Mouse (Mus musculus) ES-E14 (cell line): ENCODE measurements at regions not wholly inside any gene's neighbourhood (a gene's known extent, or its start where the extent isn't known, plus 50 kb on each side); places are given as distances from the start of the nearest gene placed in this dataset.

Experiments used
- DNase-seq: peaks from one replicate; pipeline ENCODE4 v3.0.0-alpha.2; 2013; ENCODE audit warnings: low read depth, low spot score
- H3K27ac ChIP-seq: 2 replicates; pipeline ENCODE4 v1.5.1; 2012; ENCODE audit warnings: low read depth, mild to moderate bottlenecking, low read length, moderate library complexity, mixed read lengths; ENCODE audit not compliant: poor library complexity, insufficient read depth, severe bottlenecking
- H3K36me3 ChIP-seq: 2 replicates; pipeline ENCODE4 v1.6.1; 2012; ENCODE audit warnings: mild to moderate bottlenecking, low read length, moderate library complexity, mixed read lengths; ENCODE audit not compliant: control insufficient read depth, poor library complexity, insufficient read depth, severe bottlenecking
- H3K4me1 ChIP-seq, 2 experiments: fragments of 150-350 bp in 1 of 2; sonication (generic) in 1 of 2; 2 replicates each; pipeline ENCODE4 v1.6.1; 2012; ENCODE audit warnings: low read length in 2 of 2, mild to moderate bottlenecking in 1 of 2, mixed read lengths in 1 of 2; ENCODE audit not compliant: control insufficient read depth in 2 of 2, insufficient read depth in 2 of 2, poor library complexity in 1 of 2
- H3K4me3 ChIP-seq, 2 experiments: fragments of 150-350 bp in 1 of 2; sonication (generic) in 1 of 2; 2 replicates each; pipeline ENCODE4 v1.5.1; 2012; ENCODE audit warnings: low read length in 2 of 2, low read depth in 1 of 2, mild to moderate bottlenecking in 1 of 2, mixed read lengths in 1 of 2; ENCODE audit not compliant: insufficient read depth in 1 of 2, poor library complexity in 1 of 2, severe bottlenecking in 1 of 2
- H3K9ac ChIP-seq: 2 replicates; pipeline ENCODE4 v1.6.1; 2012; ENCODE audit warnings: low read depth, mild to moderate bottlenecking, low read length, mixed read lengths; ENCODE audit not compliant: poor library complexity, insufficient read depth, severe bottlenecking
- H3K9me3 ChIP-seq: fragments of 150-350 bp; sonication (generic); 2 replicates; pipeline ENCODE4 v1.6.1; 2012; ENCODE audit warnings: low read depth, mild to moderate bottlenecking, low read length; ENCODE audit not compliant: control insufficient read depth, insufficient read depth
- CHD2 ChIP-seq: IDR thresholded peaks from 2 replicates; pipeline ENCODE4 v1.6.1; 2014; ENCODE audit warnings: mild to moderate bottlenecking, low read depth, low read length, inconsistent platforms
- HCFC1 ChIP-seq: IDR thresholded peaks from 2 replicates; pipeline ENCODE4 v1.6.1; 2012; ENCODE audit warnings: low read length, inconsistent platforms, borderline replicate concordance; ENCODE audit not compliant: insufficient read depth
- MAFK ChIP-seq: IDR thresholded peaks from 2 replicates; pipeline ENCODE4 v1.6.1; 2014; ENCODE audit warnings: mild to moderate bottlenecking, low read depth, low read length, inconsistent platforms; ENCODE audit not compliant: insufficient read depth
- ZC3H11A ChIP-seq: IDR thresholded peaks from 2 replicates; pipeline ENCODE4 v1.6.1; 2012; ENCODE audit warnings: low read depth, mild to moderate bottlenecking, inconsistent platforms, low read length, borderline replicate concordance
- ZNF384 ChIP-seq: IDR thresholded peaks from 2 replicates; pipeline ENCODE4 v1.6.1; 2012; ENCODE audit warnings: low read depth, low read length, inconsistent platforms
- in situ Hi-C, 2 experiments: fragments of 600-800 bp; cut with MboI; formaldehyde crosslinking; loops; one replicate each; pipeline ENCODE4 v1.15.1; 2025; ENCODE audit warnings: low sequenced_read_pairs in 2 of 2, inconsistent platforms in 1 of 2; ENCODE audit not compliant: unreplicated experiment in 2 of 2

DNA sequence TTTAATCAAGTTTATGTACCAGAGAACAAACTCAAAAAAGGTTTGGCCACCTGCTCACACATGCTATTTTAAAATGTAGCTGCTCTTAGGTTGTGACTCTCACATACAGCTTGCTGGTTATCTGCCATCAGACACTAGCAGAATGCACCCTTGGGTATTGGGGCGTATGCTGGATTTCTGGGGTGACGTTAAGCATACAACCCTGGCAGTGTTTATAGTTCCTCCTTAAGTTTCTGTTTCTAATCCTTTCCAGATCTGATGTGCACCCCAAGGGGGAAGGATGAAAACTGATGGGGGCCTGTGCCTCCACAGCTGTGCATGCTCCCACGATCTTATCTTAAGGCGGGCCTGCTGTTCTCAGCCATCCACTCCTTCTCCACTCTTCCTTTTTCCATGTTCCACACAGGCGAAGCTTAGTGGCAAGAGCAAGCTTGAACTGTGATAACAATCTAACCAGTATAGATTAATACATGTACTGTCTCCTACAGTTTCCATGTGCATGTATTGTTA lies 164.8 kb upstream of the 4930583I09Rik start:
- no peak overlapping the region for H3K27ac ChIP-seq
- no peak for TF ChIP-seq HCFC1
- TF ChIP-seq CHD2 = no peak
- no peak for TF ChIP-seq ZC3H11A
- no peak for TF ChIP-seq MAFK
- no peak for TF ChIP-seq ZNF384
- no peak overlapping the region for H3K4me3 ChIP-seq
- no peaks in the 10 kb centered on the region for H3K4me1 ChIP-seq
- in situ Hi-C loops = no loop called here
- DNase-seq = no peak
- no peaks in the 10 kb centered on the region for H3K9me3 ChIP-seq
- H3K36me3 ChIP-seq = no peaks in the 10 kb centered on the region
- no peak overlapping the region for H3K9ac ChIP-seq

DNA sequence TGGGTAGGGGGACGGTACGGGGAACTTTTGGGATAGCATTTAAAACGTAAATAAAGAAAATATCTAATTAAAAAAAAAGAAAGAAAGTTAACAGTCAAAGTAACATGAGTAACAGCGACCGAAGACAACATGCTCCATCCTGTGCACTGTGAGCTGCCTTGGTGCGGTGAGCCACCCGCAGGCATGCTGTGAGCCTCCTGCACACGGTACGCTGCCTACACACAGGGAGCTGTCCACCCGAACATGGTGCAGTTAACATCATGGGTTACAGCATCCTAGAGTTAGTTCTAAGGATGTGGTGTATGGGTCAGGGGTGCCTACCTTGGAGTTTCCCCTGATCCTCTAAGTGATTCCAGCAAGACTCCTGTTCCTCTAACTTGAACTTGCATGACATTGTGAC lies 158.6 kb upstream of the 4930583I09Rik start:
- TF ChIP-seq CHD2 (no peak), ZNF384 (no peak), MAFK (no peak), ZC3H11A (no peak)
- DNase-seq = no peak
- H3K4me3 ChIP-seq = no peak overlapping the region
- H3K36me3 ChIP-seq = no peaks in the 10 kb centered on the region
- H3K27ac ChIP-seq = no peak overlapping the region
- no peak overlapping the region for H3K9ac ChIP-seq
- no peaks in the 10 kb centered on the region for H3K9me3 ChIP-seq
- in situ Hi-C loops = no loop called here
- H3K4me1 ChIP-seq = no peaks in the 10 kb centered on the region

DNA sequence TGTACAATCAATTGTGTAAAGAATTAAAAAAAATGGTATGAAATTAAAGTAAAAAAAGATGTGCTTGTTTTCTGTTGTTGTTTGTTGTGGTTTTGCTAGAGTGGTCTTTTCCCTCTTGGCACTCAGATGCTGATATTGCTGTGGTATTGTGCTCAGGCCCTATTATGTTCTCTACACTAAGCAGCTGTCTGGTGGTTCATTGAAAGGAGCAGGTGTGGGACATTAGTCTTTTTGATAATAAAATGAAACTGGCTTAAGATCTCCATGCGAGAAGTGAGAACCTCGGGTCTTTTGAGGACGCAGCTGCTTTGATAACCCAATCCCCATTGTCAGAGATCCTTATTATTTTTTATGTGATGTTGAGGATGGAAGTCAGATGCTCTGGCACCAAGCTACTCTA lies 155.4 kb upstream of the 4930583I09Rik start:
- TF ChIP-seq ZC3H11A (no peak), ZNF384 (no peak), CHD2 (no peak), MAFK (no peak), HCFC1 (no peak)
- Histone ChIP-seq H3K36me3 (no peaks in the 10 kb centered on the region), H3K27ac (no peak overlapping the region), H3K4me3 (no peak overlapping the region), H3K9me3 (no peaks in the 10 kb centered on the region), H3K4me1 (no peaks in the 10 kb centered on the region), H3K9ac (no peak overlapping the region)
- in situ Hi-C loops = no loop called here
- DNase-seq = no peak

DNA sequence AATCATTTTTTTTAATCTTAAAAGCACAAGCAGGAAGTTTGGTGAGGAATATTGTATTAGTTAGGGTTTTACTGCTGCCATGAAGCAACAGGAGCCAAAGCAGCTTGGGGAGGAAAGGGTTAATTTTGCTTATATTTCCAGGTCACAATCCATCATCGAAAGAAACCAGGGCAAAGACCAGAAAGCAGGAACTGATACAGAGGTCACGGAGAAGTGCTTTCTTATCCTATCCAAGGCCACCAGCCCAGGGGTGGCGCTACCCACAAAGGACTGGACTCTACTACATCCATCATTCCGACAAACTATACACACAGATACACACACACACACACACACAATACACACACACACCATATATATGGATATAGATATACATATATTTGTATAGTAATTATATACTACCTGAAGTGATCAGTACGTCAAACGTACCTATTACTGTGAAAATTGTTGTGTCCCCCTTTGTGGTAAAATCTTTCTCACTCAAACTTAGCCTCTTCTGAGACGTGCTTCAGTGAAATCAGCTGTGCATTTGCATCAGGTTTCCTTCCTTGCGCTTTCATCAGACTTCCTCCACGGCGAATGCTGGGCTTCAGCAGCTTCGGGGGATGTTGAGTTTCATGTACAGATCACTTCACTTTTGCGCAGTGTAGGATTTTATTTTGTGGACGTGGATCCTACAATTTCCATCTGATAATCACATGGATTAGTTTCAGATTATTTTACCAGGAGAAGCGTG lies 148.6 kb upstream of the 4930583I09Rik start:
- no peak for TF ChIP-seq CHD2
- TF ChIP-seq MAFK = no peak
- TF ChIP-seq HCFC1 = no peak
- no peak for TF ChIP-seq ZNF384
- no peak for TF ChIP-seq ZC3H11A
- Histone ChIP-seq H3K27ac (no peak overlapping the region), H3K9me3 (no peaks in the 10 kb centered on the region), H3K4me1 (no peaks in the 10 kb centered on the region), H3K9ac (no peak overlapping the region), H3K4me3 (no peak overlapping the region), H3K36me3 (no peaks in the 10 kb centered on the region)
- DNase-seq = no peak
- in situ Hi-C loops = no loop called here

DNA sequence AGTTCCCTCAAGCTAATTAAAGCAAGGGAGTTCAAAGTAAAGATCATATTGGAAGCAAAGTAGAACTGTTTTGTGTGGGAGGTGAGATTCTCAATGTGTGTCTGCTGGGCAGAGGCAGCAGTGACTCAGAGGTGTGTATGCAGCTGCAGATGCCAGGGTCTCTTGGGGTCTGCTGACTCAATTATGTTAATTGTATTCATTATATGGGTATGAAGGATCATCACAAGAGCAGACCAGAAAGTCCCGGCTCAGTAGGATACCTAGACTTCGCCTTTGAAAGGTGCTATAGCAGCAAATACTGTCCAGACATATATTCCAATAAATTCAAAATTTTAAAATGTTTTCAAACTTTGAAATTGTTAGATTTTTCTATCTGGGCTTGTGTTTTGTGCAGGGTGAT lies 147.6 kb upstream of the 4930583I09Rik start:
- no peak overlapping the region for H3K27ac ChIP-seq

More for the DNA sequence above, 147.6 kb upstream of the 4930583I09Rik start:
- TF ChIP-seq HCFC1 (no peak), MAFK (no peak), ZNF384 (no peak), CHD2 (no peak), ZC3H11A (no peak)
- no peaks in the 10 kb centered on the region for H3K36me3 ChIP-seq
- in situ Hi-C loops = no loop called here
- no peak overlapping the region for H3K9ac ChIP-seq
- H3K4me3 ChIP-seq = no peak overlapping the region
- no peak for DNase-seq
- no peaks in the 10 kb centered on the region for H3K9me3 ChIP-seq
- H3K4me1 ChIP-seq = no peaks in the 10 kb centered on the region
